Mouse (Mus musculus): Measurements from ENCODE around the gene Snupn.

Gene Snupn

DNA sequence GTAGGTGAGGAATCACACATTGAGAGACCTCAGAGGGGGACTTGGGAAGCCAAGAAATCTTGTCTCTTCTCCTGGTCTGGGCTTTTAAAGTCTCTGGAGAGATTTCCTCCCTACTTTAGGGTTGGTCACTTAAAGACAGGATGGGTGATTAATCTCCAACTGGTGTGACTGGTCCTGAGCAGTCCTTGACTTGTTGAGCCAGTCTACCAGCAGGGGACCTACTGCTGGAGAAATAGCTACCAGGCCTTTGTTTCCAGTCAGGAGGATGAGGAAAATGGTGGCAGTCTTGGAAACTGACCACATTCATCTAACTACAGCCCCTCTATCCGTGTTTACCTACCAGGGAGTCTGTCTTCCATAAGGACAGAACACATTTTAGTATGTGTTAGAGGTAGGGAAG, 61.7 kb downstream of the Snupn start:
- DNase-seq (ENCODE audit: low read depth, low spot score): no peak

DNA sequence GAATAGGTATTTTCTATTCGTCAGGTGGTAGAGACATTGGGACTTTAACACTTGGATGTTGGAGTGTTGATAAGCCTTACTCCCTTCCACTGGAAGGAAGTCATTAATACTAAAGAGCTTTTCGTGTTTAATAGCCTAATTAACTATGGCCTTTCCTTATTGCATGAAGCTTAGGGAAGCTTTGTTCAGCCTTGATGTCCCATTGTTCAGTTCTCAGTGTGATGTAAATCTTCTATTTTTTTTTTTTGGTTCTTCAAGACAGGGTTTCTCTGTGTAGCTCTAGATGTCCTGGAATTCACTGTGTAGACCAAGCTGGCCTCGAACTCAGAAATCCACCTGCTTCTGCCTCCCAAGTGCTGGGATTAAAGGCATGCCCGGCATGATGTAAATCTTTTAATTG, 62.2 kb downstream of the Snupn start:
- DNase-seq (ENCODE audit: low read depth, low spot score): no peak

GRCm38 (mm10) chr9:57013756-57014155, 63.1 kb downstream of the Snupn start:
- DNase-seq (ENCODE audit: low read depth, low spot score): no peak

DNA sequence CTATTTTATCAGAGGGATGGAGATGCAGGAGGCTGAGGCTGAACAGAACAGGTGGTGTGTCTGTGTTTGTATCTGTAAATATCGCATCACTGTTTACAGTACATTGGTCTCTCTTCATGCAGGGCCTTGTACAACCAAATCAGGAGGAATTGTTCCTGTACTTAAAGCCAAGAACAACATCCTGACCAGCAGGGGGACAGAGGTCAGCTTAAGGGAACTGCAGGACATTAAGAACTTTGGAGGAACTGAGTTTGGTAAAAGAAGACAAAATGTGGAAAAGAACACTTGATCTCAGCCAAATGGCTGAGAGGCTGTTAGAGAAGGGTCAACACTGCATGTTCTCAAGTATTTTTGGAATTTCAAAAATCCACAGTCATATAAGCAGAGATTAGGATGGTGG, 64.1 kb downstream of the Snupn start:
- DNase-seq (ENCODE audit: low read depth, low spot score): no peak

DNA sequence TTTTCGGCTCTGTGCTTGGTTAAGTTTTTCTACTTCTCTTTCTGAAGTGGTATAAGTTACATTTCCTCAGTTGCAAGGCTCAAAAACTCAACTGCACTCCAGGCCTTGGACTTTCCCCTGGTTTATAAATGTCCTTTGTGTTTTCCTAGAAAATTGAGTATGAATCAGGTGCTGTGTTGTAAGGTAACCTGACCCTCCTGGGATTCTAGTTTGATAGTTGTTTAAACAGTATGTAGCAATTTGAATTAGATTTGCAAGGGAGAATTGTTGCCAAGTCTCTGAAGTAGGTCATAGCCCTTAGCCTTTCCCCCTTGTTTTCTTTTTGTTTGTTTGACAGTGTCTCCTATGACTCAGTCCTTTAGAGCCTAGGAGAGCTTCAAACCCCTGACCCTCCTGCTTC, 67.0 kb downstream of the Snupn start:
- no peak for DNase-seq (ENCODE audit: low read depth, low spot score)

DNA sequence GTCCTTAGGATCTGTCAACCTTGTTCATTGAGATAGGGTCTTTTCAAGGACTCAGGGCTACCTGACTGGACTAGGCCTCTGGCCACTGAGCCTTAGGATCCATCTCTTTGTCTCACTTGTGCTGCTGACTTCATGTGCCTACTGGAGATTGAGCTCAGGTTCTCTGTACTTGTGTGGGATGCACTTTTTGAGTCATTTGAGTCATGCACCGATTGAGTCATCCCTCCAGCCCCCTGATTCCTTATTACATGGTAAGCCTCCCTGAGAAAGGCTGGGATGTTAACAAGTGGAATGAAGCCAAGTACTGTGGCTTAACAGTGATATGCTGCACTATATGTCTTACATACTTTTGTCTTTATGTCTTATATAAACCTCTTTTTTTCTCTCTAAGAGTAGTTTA, 81.1 kb downstream of the Snupn start:
- no peak for DNase-seq (ENCODE audit: low read depth, low spot score)

All from WW6 (cell line).